ENCODE assay signal across 8 mouse cellular contexts in genomic region chr14:8215208-8215778, GRCm38 (mm10). TPM values are rescaled to one million over a fixed set of nuclear protein-coding genes. Genes with fewer than 3 reads are reported as not detected.
DNase-seq lines count a peak whose midpoint lies in the region; ATAC-seq and TF ChIP-seq lines count a peak whose summit lies in the region.

No protein-coding gene starts in this region.

- DNase-seq in layer of hippocampus, adult 2 months (ENCODE audit: low spot score in 2 of 2), result no peak
- no peak for DNase-seq in layer of hippocampus, postnatal 14 days (ENCODE audit: low spot score in 2 of 2)
- peak; percentile 53 for DNase-seq in cerebellum, adult 9-10 months
- DNase-seq in hindbrain, embryonic 14.5 days (ENCODE audit: low spot score), result no peak
- peak; percentile 32 for DNase-seq in liver
- DNase-seq in urinary bladder, adult 2 months (ENCODE audit: low spot score), result no peak
- no peak for DNase-seq in adrenal gland, postnatal 4 days (ENCODE audit: low spot score in 2 of 2)

- peak overlapping the region; percentile 98 for H3K27ac ChIP-seq in layer of hippocampus, adult 2 months
- no peak overlapping the region for H3K27ac ChIP-seq in hindbrain, embryonic 14.5 days
- H3K27ac ChIP-seq in stomach, embryonic 15.5 days, result no peak overlapping the region

- no peaks in the 10 kb centered on the region for H3K9me3 ChIP-seq in hindbrain, embryonic 14.5 days (ENCODE audit: control insufficient read depth, low read length)
- H3K9me3 ChIP-seq in stomach, embryonic 15.5 days, result no peaks in the 10 kb centered on the region

- peak overlapping the region; percentile 69 for H3K4me2 ChIP-seq in hindbrain, embryonic 14.5 days (replicated peaks)
- H3K4me2 ChIP-seq in stomach, embryonic 15.5 days, result peak overlapping the region; percentile 89

- H3K9ac ChIP-seq in hindbrain, embryonic 14.5 days, result peak overlapping the region; percentile 78
- no peak overlapping the region for H3K9ac ChIP-seq in stomach, embryonic 15.5 days

- peak; percentile 46 for TF ChIP-seq CTCF in layer of hippocampus, adult 2 months (conservative IDR thresholded peaks at IDR 0.05)

- no peak for ATAC-seq in hindbrain, embryonic 14.5 days (ENCODE audit: low FRiP score)
- ATAC-seq in stomach, embryonic 15.5 days (ENCODE audit: insufficient read depth, low FRiP score, low read depth), result no peak

- peaks cover 12% of the 10 kb centered on the region for H3K27me3 ChIP-seq in hindbrain, embryonic 14.5 days (ENCODE audit: control insufficient read depth, insufficient read depth, low read length)
- no peaks in the 10 kb centered on the region for H3K27me3 ChIP-seq in stomach, embryonic 15.5 days (replicated peaks)

- H3K4me1 ChIP-seq in hindbrain, embryonic 14.5 days (replicated peaks; ENCODE audit: control insufficient read depth, insufficient read depth, low read length), result peaks cover 28% of the 10 kb centered on the region
- H3K4me1 ChIP-seq in stomach, embryonic 15.5 days, result no peaks in the 10 kb centered on the region; the same call in 1 of the 2 replicates

- no peaks in the 10 kb centered on the region for H3K36me3 ChIP-seq in hindbrain, embryonic 14.5 days (replicated peaks; ENCODE audit: control insufficient read depth, insufficient read depth)
- no peaks in the 10 kb centered on the region for H3K36me3 ChIP-seq in stomach, embryonic 15.5 days

- H3K4me3 ChIP-seq in layer of hippocampus, adult 2 months, result peak overlapping the region; percentile 95
- peak overlapping the region; percentile 50 for H3K4me3 ChIP-seq in hindbrain, embryonic 14.5 days (replicated peaks; ENCODE audit: low read length)
- peak overlapping the region; percentile 71 for H3K4me3 ChIP-seq in stomach, embryonic 15.5 days (replicated peaks)

- WGBS in hindbrain, embryonic 14.5 days, result 18% methylated on average over 21 of the region's 21 CpGs
- 25% methylated on average over 21 of the region's 21 CpGs for WGBS in stomach, embryonic 15.5 days

RNA-seq across cellular contexts. Expression of gene Kctd6, which starts 1.4 kb away (rescaled TPM):
- total RNA-seq in layer of hippocampus, adult 2 months (2021), result 10 to 100 TPM; 69.1 to 79.4 TPM
- 10 to 100 TPM; 48.9 to 49.4 TPM for total RNA-seq in layer of hippocampus, postnatal 14 days (2021)
- 14.5 and 16.2 TPM in 2 replicates for polyA plus RNA-seq in hindbrain, embryonic 14.5 days (2014; fragmentation: Nextera tagmentation; extraction: Ambion mirVana)
- polyA plus RNA-seq in stomach, embryonic 15.5 days (2015; fragmentation: Nextera tagmentation; extraction: Ambion mirVana), result 12.9 and 14.2 TPM in 2 replicates
- polyA plus RNA-seq in urinary bladder, adult 2 months (2012; rRNA removed), result 13.3 and 13.7 TPM in 2 replicates
- total RNA-seq in adrenal gland, postnatal 4 days (2021), result 10 to 100 TPM; 16.0 to 18.8 TPM

RNA-seq across cellular contexts. Expression of gene Pdhb, which starts 42.5 kb away (rescaled TPM):
- 100 to 1,000 TPM; 176 to 185 TPM for total RNA-seq in layer of hippocampus, adult 2 months (2021)
- total RNA-seq in layer of hippocampus, postnatal 14 days (2021), result 100 to 1,000 TPM; 211 to 216 TPM
- 271 and 280 TPM in 2 replicates for polyA plus RNA-seq in hindbrain, embryonic 14.5 days (2014; fragmentation: Nextera tagmentation; extraction: Ambion mirVana)
- 176 and 189 TPM in 2 replicates for polyA plus RNA-seq in stomach, embryonic 15.5 days (2015; fragmentation: Nextera tagmentation; extraction: Ambion mirVana)
- 112 and 136 TPM in 2 replicates for polyA plus RNA-seq in urinary bladder, adult 2 months (2012; rRNA removed)
- total RNA-seq in adrenal gland, postnatal 4 days (2021), result 100 to 1,000 TPM; 233 to 238 TPM

RNA-seq across cellular contexts. Expression of gene Acox2, which starts 43.9 kb away (rescaled TPM):
- total RNA-seq in layer of hippocampus, adult 2 months (2021), result not detected
- under 1 TPM in 1 of 2 experiments, not detected in 1; 0.62 TPM for total RNA-seq in layer of hippocampus, postnatal 14 days (2021)
- not detected in 2 replicates for polyA plus RNA-seq in hindbrain, embryonic 14.5 days (2014; fragmentation: Nextera tagmentation; extraction: Ambion mirVana)
- polyA plus RNA-seq in stomach, embryonic 15.5 days (2015; fragmentation: Nextera tagmentation; extraction: Ambion mirVana), result 2.1 and 3.1 TPM in 2 replicates
- polyA plus RNA-seq in urinary bladder, adult 2 months (2012; rRNA removed), result 0.14 and 0.15 TPM in 2 replicates
- 10 to 100 TPM in 1 of 2 experiments, 1 to 10 TPM in 1; 1.1 to 11.4 TPM for total RNA-seq in adrenal gland, postnatal 4 days (2021)

Comparison
In these comparisons a context has a peak if more than half of its experiments do, and no peak if none do; other contexts are left out.
1. DNase-seq: peak in cerebellum, adult 9-10 months (single experiment) and liver (single experiment); none in layer of hippocampus, adult 2 months (0 of 2), layer of hippocampus, postnatal 14 days (0 of 2), hindbrain, embryonic 14.5 days (single experiment), urinary bladder, adult 2 months (single experiment) and adrenal gland, postnatal 4 days (0 of 2).
2. Peak in every context shown above with its lines, with median percentiles within 50 percentile points of each other: H3K4me3 ChIP-seq.